Mouse (Mus musculus): ENCODE results near the gene Macrod1. TPM values are rescaled to one million over a fixed set of nuclear protein-coding genes. Genes with fewer than 3 reads are reported as not detected.

Gene Macrod1
- total and polyA plus RNA-seq, 3 experiments, result 0.60 TPM; not detected in 2

- Histone ChIP-seq H3K9me3 (replicated peaks) (no peaks in the 10 kb centered on the region), H3K4me3 (ENCODE audit: low read depth, low read length) (no peak overlapping the region), H3K27me3 (ENCODE audit: insufficient read depth, low read length) (peaks cover 40% of the 10 kb centered on the region), H3K4me1 (ENCODE audit: insufficient read depth, low read depth, low read length) (peaks cover 3% of the 10 kb centered on the region; the same call in 1 of the 2 replicates), H3K36me3 (replicated peaks) (no peaks in the 10 kb centered on the region)
- DNase-seq (ENCODE audit: low spot score) (no peak), ATAC-seq (ENCODE audit: extremely low read depth, insufficient number of reproducible peaks, low FRiP score, poor library complexity, severe bottlenecking) (no peak)
- TF ChIP-seq GATA1 (IDR thresholded peaks at IDR 0.05; ENCODE audit: borderline replicate concordance, low read length) (no peak), POLR2AphosphoS5 (IDR thresholded peaks at IDR 0.05; ENCODE audit: insufficient replicate concordance, low read depth, low read length) (no peak), GATA2 (IDR thresholded peaks at IDR 0.05; ENCODE audit: borderline replicate concordance, low read depth, low read length) (no peak), CTCF (IDR thresholded peaks at IDR 0.05; ENCODE audit: low read depth, low read length) (no peak), TAL1 (conservative IDR thresholded peaks at IDR 0.05; ENCODE audit: low read depth, low read length) (no peak)
Measured at GRCm38 (mm10) chr19:7148096-7148495, 91.5 kb downstream of the Macrod1 start.

- no peaks in the 10 kb centered on the region for H3K36me3 ChIP-seq (replicated peaks)
- DNase-seq (ENCODE audit: low spot score) (no peak), ATAC-seq (ENCODE audit: extremely low read depth, insufficient number of reproducible peaks, low FRiP score, poor library complexity, severe bottlenecking) (no peak)
- no peaks in the 10 kb centered on the region for H3K9me3 ChIP-seq (replicated peaks)
- peaks cover 3% of the 10 kb centered on the region; the same call in 1 of the 2 replicates for H3K4me1 ChIP-seq (ENCODE audit: insufficient read depth, low read depth, low read length)
- H3K4me3 ChIP-seq (ENCODE audit: low read depth, low read length), result no peak overlapping the region
- H3K27me3 ChIP-seq (ENCODE audit: insufficient read depth, low read length), result peaks cover 36% of the 10 kb centered on the region
- TF ChIP-seq CTCF (IDR thresholded peaks at IDR 0.05; ENCODE audit: low read depth, low read length) (no peak), GATA2 (IDR thresholded peaks at IDR 0.05; ENCODE audit: borderline replicate concordance, low read depth, low read length) (no peak), POLR2AphosphoS5 (IDR thresholded peaks at IDR 0.05; ENCODE audit: insufficient replicate concordance, low read depth, low read length) (no peak), GATA1 (IDR thresholded peaks at IDR 0.05; ENCODE audit: borderline replicate concordance, low read length) (no peak), TAL1 (conservative IDR thresholded peaks at IDR 0.05; ENCODE audit: low read depth, low read length) (no peak)
Measured at GRCm38 (mm10) chr19:7148541-7149085, 92.0 kb downstream of the Macrod1 start.

- DNase-seq (ENCODE audit: low spot score) (no peak), ATAC-seq (ENCODE audit: extremely low read depth, insufficient number of reproducible peaks, low FRiP score, poor library complexity, severe bottlenecking) (no peak)
- H3K27me3 ChIP-seq (ENCODE audit: insufficient read depth, low read length), result peaks cover 32% of the 10 kb centered on the region
- H3K36me3 ChIP-seq (replicated peaks), result no peaks in the 10 kb centered on the region
- H3K9me3 ChIP-seq (replicated peaks), result no peaks in the 10 kb centered on the region
- no peak overlapping the region for H3K4me3 ChIP-seq (ENCODE audit: low read depth, low read length)
- TF ChIP-seq GATA2 (IDR thresholded peaks at IDR 0.05; ENCODE audit: borderline replicate concordance, low read depth, low read length), result no peak
- no peak for TF ChIP-seq POLR2AphosphoS5 (IDR thresholded peaks at IDR 0.05; ENCODE audit: insufficient replicate concordance, low read depth, low read length)
- H3K4me1 ChIP-seq (ENCODE audit: insufficient read depth, low read depth, low read length), result no peaks in the 10 kb centered on the region; the same call in 1 of the 2 replicates
Measured at GRCm38 (mm10) chr19:7149158-7149685, 92.6 kb downstream of the Macrod1 start.

GRCm38 (mm10) chr19:7151300-7151926, 94.8 kb downstream of the Macrod1 start:
- TF ChIP-seq GATA1 (IDR thresholded peaks at IDR 0.05; ENCODE audit: borderline replicate concordance, low read length) (no peak), GATA2 (IDR thresholded peaks at IDR 0.05; ENCODE audit: borderline replicate concordance, low read depth, low read length) (no peak), TAL1 (conservative IDR thresholded peaks at IDR 0.05; ENCODE audit: low read depth, low read length) (no peak), POLR2AphosphoS5 (IDR thresholded peaks at IDR 0.05; ENCODE audit: insufficient replicate concordance, low read depth, low read length) (no peak), CTCF (IDR thresholded peaks at IDR 0.05; ENCODE audit: low read depth, low read length) (no peak)
- Histone ChIP-seq H3K27me3 (ENCODE audit: insufficient read depth, low read length) (peaks cover 23% of the 10 kb centered on the region), H3K4me3 (ENCODE audit: low read depth, low read length) (no peak overlapping the region), H3K4me1 (ENCODE audit: insufficient read depth, low read depth, low read length) (no peaks in the 10 kb centered on the region), H3K9me3 (replicated peaks) (no peaks in the 10 kb centered on the region), H3K36me3 (replicated peaks) (no peaks in the 10 kb centered on the region)
- DNase-seq (ENCODE audit: low spot score) (no peak), ATAC-seq (ENCODE audit: extremely low read depth, insufficient number of reproducible peaks, low FRiP score, poor library complexity, severe bottlenecking) (no peak)

DNA sequence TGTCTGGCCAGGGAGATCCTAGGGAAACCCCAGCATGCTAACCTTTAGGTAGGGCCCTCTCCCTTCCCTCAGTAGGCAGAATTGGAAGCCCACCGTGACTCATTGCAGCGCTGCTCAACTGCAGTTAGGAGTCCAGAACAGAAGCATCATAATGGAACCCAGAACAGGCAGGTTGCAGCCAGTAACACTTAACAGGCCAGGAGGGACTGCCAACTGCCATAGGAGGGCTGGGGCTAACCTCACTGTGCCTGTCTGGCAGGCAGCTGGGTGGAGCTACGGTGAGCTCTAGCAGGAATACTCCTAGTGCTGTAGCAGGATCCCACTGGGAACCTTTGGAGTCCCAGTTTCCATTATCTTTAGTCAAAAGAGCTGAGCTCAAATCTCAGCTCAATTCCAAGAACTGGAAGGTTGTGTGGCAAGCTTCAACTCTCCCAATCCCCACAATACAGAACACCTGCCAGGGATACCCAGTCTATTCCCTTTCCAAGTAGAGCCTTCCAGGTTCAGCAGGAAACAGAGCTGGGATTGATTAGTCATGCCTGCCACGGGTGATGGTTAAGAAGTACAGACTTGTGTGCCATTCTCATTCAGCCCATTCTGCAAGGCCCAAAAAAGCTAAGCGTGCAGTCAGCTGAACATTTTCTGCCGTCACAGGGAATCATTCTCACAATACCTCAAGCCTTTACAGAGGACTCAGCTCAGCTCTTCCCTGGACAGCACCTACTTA, 95.5 kb downstream of the Macrod1 start:
- Histone ChIP-seq H3K27me3 (ENCODE audit: insufficient read depth, low read length) (peaks cover 29% of the 10 kb centered on the region), H3K4me1 (ENCODE audit: insufficient read depth, low read depth, low read length) (no peaks in the 10 kb centered on the region), H3K4me3 (ENCODE audit: low read depth, low read length) (no peak overlapping the region), H3K36me3 (replicated peaks) (no peaks in the 10 kb centered on the region), H3K9me3 (replicated peaks) (no peaks in the 10 kb centered on the region)
- ATAC-seq (ENCODE audit: extremely low read depth, insufficient number of reproducible peaks, low FRiP score, poor library complexity, severe bottlenecking) (no peak), DNase-seq (ENCODE audit: low spot score) (no peak)
- TF ChIP-seq TAL1 (conservative IDR thresholded peaks at IDR 0.05; ENCODE audit: low read depth, low read length) (no peak), GATA1 (IDR thresholded peaks at IDR 0.05; ENCODE audit: borderline replicate concordance, low read length) (no peak)

- no peak for ATAC-seq (ENCODE audit: extremely low read depth, insufficient number of reproducible peaks, low FRiP score, poor library complexity, severe bottlenecking)
- TF ChIP-seq GATA1 (IDR thresholded peaks at IDR 0.05; ENCODE audit: borderline replicate concordance, low read length) (no peak), TAL1 (conservative IDR thresholded peaks at IDR 0.05; ENCODE audit: low read depth, low read length) (no peak), CTCF (IDR thresholded peaks at IDR 0.05; ENCODE audit: low read depth, low read length) (no peak), POLR2AphosphoS5 (IDR thresholded peaks at IDR 0.05; ENCODE audit: insufficient replicate concordance, low read depth, low read length) (no peak), GATA2 (IDR thresholded peaks at IDR 0.05; ENCODE audit: borderline replicate concordance, low read depth, low read length) (no peak)
- peaks cover 38% of the 10 kb centered on the region for H3K27me3 ChIP-seq (ENCODE audit: insufficient read depth, low read length)
Measured at GRCm38 (mm10) chr19:7153232-7153631, 96.6 kb downstream of the Macrod1 start.

More at GRCm38 (mm10) chr19:7153232-7153631, 96.6 kb downstream of the Macrod1 start:
- Histone ChIP-seq H3K9me3 (replicated peaks) (no peaks in the 10 kb centered on the region), H3K36me3 (replicated peaks) (no peaks in the 10 kb centered on the region), H3K4me1 (ENCODE audit: insufficient read depth, low read depth, low read length) (no peaks in the 10 kb centered on the region), H3K4me3 (ENCODE audit: low read depth, low read length) (no peak overlapping the region)
- DNase-seq (ENCODE audit: low spot score), result no peak
